Mouse (Mus musculus) E14TG2a.4 (cell line): ENCODE measurements around the gene Srsf4.

Experiments
- CTCF ChIP-seq: conservative IDR thresholded peaks from 2 replicates; pipeline ENCODE4 v1.5.1; 2014; ENCODE audit warnings: low read length
- NANOG ChIP-seq: IDR thresholded peaks from 2 replicates; pipeline ENCODE4 v1.6.1; 2014; ENCODE audit warnings: borderline replicate concordance, low read length, mixed read lengths
- POU5F1 ChIP-seq: IDR thresholded peaks from 2 replicates; pipeline ENCODE4 v1.6.1; 2014; ENCODE audit warnings: low read length, borderline replicate concordance

- TF ChIP-seq CTCF (no peak), POU5F1 (no peak), NANOG (no peak)
Measured at GRCm38 (mm10) chr4:131929146-131929545, 55.7 kb downstream of the Srsf4 start.
